Mouse (Mus musculus): Measurements from ENCODE around the gene Olfr1245.

DNA sequence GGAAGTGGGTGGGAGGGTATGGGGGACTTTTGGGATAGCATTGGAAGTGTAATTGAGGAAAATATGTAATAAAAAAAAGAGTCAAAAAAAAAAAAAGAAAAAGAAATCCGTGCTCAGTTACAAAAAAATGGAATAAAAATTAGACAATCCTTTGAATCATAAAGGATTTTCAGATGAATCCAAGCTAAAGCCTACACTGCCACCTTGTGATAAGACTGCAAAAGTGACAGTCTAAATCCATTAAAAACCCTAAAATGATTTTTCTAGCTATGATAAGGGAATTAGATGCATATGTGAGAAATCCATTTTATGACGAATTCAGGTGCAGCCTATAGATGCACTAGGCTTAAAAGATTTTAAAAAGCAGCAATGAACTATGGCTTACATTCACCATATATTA, 33.7 kb downstream of the Olfr1245 start:
- TF ChIP-seq GATA1 (IDR thresholded peaks at IDR 0.05; ENCODE audit: borderline replicate concordance, low read length) (no peak), FLI1 (IDR thresholded peaks at IDR 0.05; ENCODE audit: low read length) (no peak)
